Comparison of ENCODE assay signal across 10 mouse cellular contexts in the genomic region with DNA sequence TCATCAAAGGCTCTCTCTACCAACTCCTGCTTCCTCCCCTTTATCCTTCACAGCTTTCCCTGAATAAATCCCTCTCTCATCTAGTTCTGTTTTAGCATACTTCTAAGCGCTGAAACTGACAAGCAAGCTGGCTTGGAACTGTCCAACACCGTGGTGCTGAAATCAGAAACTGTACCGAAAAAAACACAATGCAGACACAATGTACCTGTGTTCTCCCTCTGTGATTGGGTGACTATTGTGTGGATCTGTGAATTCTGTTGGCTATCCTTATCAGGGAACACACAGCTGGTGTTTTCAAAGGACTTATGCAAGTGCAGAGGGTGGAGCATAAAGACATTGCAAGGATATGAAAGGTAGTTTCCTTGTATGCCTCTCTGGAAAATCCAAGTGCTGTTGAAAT. TPM values are rescaled to one million over a fixed set of nuclear protein-coding genes. Genes with fewer than 3 reads are reported as not detected.
DNase-seq lines count a peak whose midpoint lies in the region; ATAC-seq and TF ChIP-seq lines count a peak whose summit lies in the region.
"Had no signal": no experiment of that assay in that cellular context is flagged by ENCODE, and none has a peak within 500 bp of the region (broad histone marks: within the 10 kb centered on the region; RNA-seq: fewer than 3 reads in every experiment).

No protein-coding gene starts in this region.

- H3K27me3 ChIP-seq in hindbrain, embryonic 10.5 days (ENCODE audit: insufficient read depth, poor library complexity, severe bottlenecking): no peaks in the 10 kb centered on the region
- H3K27me3 ChIP-seq in hindbrain, embryonic 16.5 days (replicated peaks; ENCODE audit: control insufficient read depth, insufficient read depth, low read length): no peaks in the 10 kb centered on the region
- no peaks in the 10 kb centered on the region for H3K27me3 ChIP-seq in intestine, postnatal 0 days (replicated peaks; ENCODE audit: control insufficient read depth, insufficient read depth, low read length)

- H3K4me2 ChIP-seq in hindbrain, embryonic 16.5 days (ENCODE audit: low read length): no peak overlapping the region
- H3K4me2 ChIP-seq in intestine, postnatal 0 days (replicated peaks; ENCODE audit: low read depth): no peak overlapping the region

- no peak for TF ChIP-seq CTCF in intestine, postnatal 0 days (IDR thresholded peaks at IDR 0.05; ENCODE audit: low read depth)

- peak; percentile 38 for DNase-seq in hindbrain, embryonic 10.5 days (ENCODE audit: low spot score)
- peak; percentile 2 to 5 for DNase-seq in urinary bladder, postnatal 36 days (ENCODE audit: low spot score in 2 of 2)
- no peak for DNase-seq in urinary bladder, postnatal 10 days (ENCODE audit: low spot score)
- peak; percentile 62 for DNase-seq in kidney, postnatal 10 days
- no peak for DNase-seq in left cerebral cortex, adult 8-10 months (ENCODE audit: low spot score in 2 of 2)
- DNase-seq in cerebellum, adult 9-10 months: no peak
- DNase-seq: thymus, adult 18-20 months had no signal

- no peaks in the 10 kb centered on the region for H3K36me3 ChIP-seq in hindbrain, embryonic 10.5 days
- H3K36me3 ChIP-seq in hindbrain, embryonic 16.5 days (ENCODE audit: control insufficient read depth, insufficient read depth, low read length): no peaks in the 10 kb centered on the region
- H3K36me3 ChIP-seq in intestine, postnatal 0 days (ENCODE audit: control insufficient read depth, insufficient read depth): no peaks in the 10 kb centered on the region

- peaks cover 5% of the 10 kb centered on the region; the same call in 1 of the 2 replicates for H3K4me1 ChIP-seq in hindbrain, embryonic 10.5 days (replicated peaks)
- H3K4me1 ChIP-seq in hindbrain, embryonic 16.5 days (ENCODE audit: control insufficient read depth, insufficient read depth, low read depth, low read length): no peaks in the 10 kb centered on the region
- no peaks in the 10 kb centered on the region for H3K4me1 ChIP-seq in intestine, postnatal 0 days (replicated peaks; ENCODE audit: control insufficient read depth, insufficient read depth, low read length)

- no peaks in the 10 kb centered on the region for H3K9me3 ChIP-seq in hindbrain, embryonic 10.5 days
- H3K9me3 ChIP-seq in hindbrain, embryonic 16.5 days (ENCODE audit: control insufficient read depth, low read length): no peaks in the 10 kb centered on the region
- H3K9me3 ChIP-seq in intestine, postnatal 0 days (ENCODE audit: control insufficient read depth): no peaks in the 10 kb centered on the region

- no peak overlapping the region for H3K4me3 ChIP-seq in hindbrain, embryonic 10.5 days
- H3K4me3 ChIP-seq in hindbrain, embryonic 16.5 days (ENCODE audit: low read length): no peak overlapping the region
- no peak overlapping the region for H3K4me3 ChIP-seq in intestine, postnatal 0 days (ENCODE audit: low read depth, low read length)

- H3K27ac ChIP-seq in hindbrain, embryonic 10.5 days: no peak overlapping the region
- no peak overlapping the region for H3K27ac ChIP-seq in hindbrain, embryonic 16.5 days (ENCODE audit: low read depth, low read length)
- H3K27ac ChIP-seq in intestine, postnatal 0 days (ENCODE audit: low read depth, low read length): no peak overlapping the region

- H3K9ac ChIP-seq in hindbrain, embryonic 16.5 days (ENCODE audit: low read depth, low read length): no peak overlapping the region
- H3K9ac ChIP-seq in intestine, postnatal 0 days (ENCODE audit: low read depth, low read length): no peak overlapping the region

- 4% methylated on average over 3 of the region's 3 CpGs for WGBS in hindbrain, embryonic 10.5 days
- 3% methylated on average over 3 of the region's 3 CpGs for WGBS in hindbrain, embryonic 16.5 days
- 4% methylated on average over 3 of the region's 3 CpGs for WGBS in intestine, postnatal 0 days

- no peak for ATAC-seq in hindbrain, embryonic 16.5 days
- no peak for ATAC-seq in intestine, postnatal 0 days

RNA-seq across cellular contexts. Expression of gene Topaz1, which starts 45.3 kb away (rescaled TPM):
- not detected in 2 replicates for polyA plus RNA-seq in hindbrain, embryonic 10.5 days (2016; fragmentation: Nextera tagmentation; extraction: Ambion mirVana)
- polyA plus RNA-seq in hindbrain, embryonic 16.5 days (2015; fragmentation: Nextera tagmentation; extraction: Ambion mirVana): not detected in 2 replicates
- not detected for total RNA-seq in left cerebral cortex, adult 8-10 months (2022)
- 0.04 and 0.16 TPM in 2 replicates for polyA plus RNA-seq in intestine, postnatal 0 days (2015; fragmentation: Nextera tagmentation; extraction: Ambion mirVana)
- total RNA-seq: layer of hippocampus, postnatal 14 days had no signal

Comparison
In these comparisons a context has a peak if more than half of its experiments do, and no peak if none do; other contexts are left out.
1. DNase-seq: peak in hindbrain, embryonic 10.5 days (single experiment), urinary bladder, postnatal 36 days (2 of 2) and kidney, postnatal 10 days (single experiment); none in urinary bladder, postnatal 10 days (single experiment), left cerebral cortex, adult 8-10 months (0 of 2) and cerebellum, adult 9-10 months (single experiment).